Mouse (Mus musculus) heart, embryonic 15.5 days (tissue): ENCODE measurements around the gene Nat14. TPM values are rescaled to one million over a fixed set of nuclear protein-coding genes. Genes with fewer than 3 reads are reported as not detected.
A peak's percentile ranks its signal among the peaks of the same experiment; 100 is the strongest.

ENCODE experiments used
- ATAC-seq: fragments of 200-750 bp; cut with Nextera tagmentation; replicated peaks from 2 replicates; pipeline ENCODE4 v1.8.0; 2017; ENCODE audit warnings: low read depth, moderate TSS enrichment; ENCODE audit not compliant: insufficient number of reproducible peaks, insufficient read depth, low FRiP score
- H3K27ac ChIP-seq: fragments of 300-500 bp; sonication (generic); 2 replicates; pipeline ENCODE4 v1.5.1; 2015; ENCODE audit warnings: mild to moderate bottlenecking, inconsistent platforms
- H3K27me3 ChIP-seq: fragments of 300-500 bp; sonication (generic); 2 replicates; pipeline ENCODE4 v1.6.1; 2015; ENCODE audit warnings: inconsistent platforms
- H3K36me3 ChIP-seq: fragments of 300-500 bp; sonication (generic); 2 replicates; pipeline ENCODE4 v1.6.1; 2015; ENCODE audit warnings: mild to moderate bottlenecking, inconsistent platforms
- H3K4me1 ChIP-seq: fragments of 300-500 bp; sonication (generic); replicated peaks from 2 replicates; pipeline ENCODE4 v1.6.1; 2015; ENCODE audit warnings: inconsistent platforms
- H3K4me2 ChIP-seq: fragments of 300-500 bp; sonication (generic); 2 replicates; pipeline ENCODE4 v1.6.1; 2015; ENCODE audit warnings: inconsistent platforms, mild to moderate bottlenecking, moderate library complexity
- H3K4me3 ChIP-seq: fragments of 300-500 bp; sonication (generic); 2 replicates; pipeline ENCODE4 v1.5.1; 2015; ENCODE audit warnings: mild to moderate bottlenecking, inconsistent platforms
- H3K9ac ChIP-seq: fragments of 300-500 bp; sonication (generic); 2 replicates; pipeline ENCODE4 v1.6.1; 2015; ENCODE audit warnings: mild to moderate bottlenecking, inconsistent platforms
- H3K9me3 ChIP-seq: fragments of 300-500 bp; sonication (generic); replicated peaks from 2 replicates; pipeline ENCODE4 v1.6.1; 2016; ENCODE audit warnings: inconsistent platforms
- WGBS: fragments of 180-500 bp; shearing (Covaris S2); methylation state at CpG from one replicate; pipeline ENCODE4 v1.1.7; 2015; ENCODE audit warnings: mixed read lengths; 5-methylcytosine and 5-hydroxymethylcytosine counted together
- polyA plus RNA-seq: library from polyadenylated mRNA; unstranded; fragments of >200 nt; fragmentation: Nextera tagmentation; extraction: Ambion mirVana; gene quantifications from 2 replicates; pipeline ENCODE4 v1.2.1, GENCODE M21; 2015

The Nat14 gene
- polyA plus RNA-seq, 1 experiment from 2014 or later, result 5.3 TPM

GRCm38 (mm10) chr7:4953815-4954445 is 32.1 kb downstream of the Nat14 start:
- H3K9ac ChIP-seq, result no peak overlapping the region
- no peaks in the 10 kb centered on the region for H3K36me3 ChIP-seq
- WGBS, result 14% methylated on average over 10 of the region's 10 CpGs
- H3K4me1 ChIP-seq, result peaks cover 23% of the 10 kb centered on the region
- no peaks in the 10 kb centered on the region for H3K9me3 ChIP-seq
- peak overlapping the region; percentile 77 for H3K27ac ChIP-seq
- H3K4me2 ChIP-seq, result peak overlapping the region; percentile 9; the same call in 1 of the 2 replicates
- H3K27me3 ChIP-seq, result no peaks in the 10 kb centered on the region
- ATAC-seq, result peak; percentile 68
- no peak overlapping the region for H3K4me3 ChIP-seq

GRCm38 (mm10) chr7:4957361-4957760 is 35.5 kb downstream of the Nat14 start:
- Histone ChIP-seq H3K9ac (no peak overlapping the region), H3K4me3 (no peak overlapping the region), H3K36me3 (no peaks in the 10 kb centered on the region), H3K27me3 (no peaks in the 10 kb centered on the region), H3K4me2 (no peak overlapping the region), H3K4me1 (peaks cover 16% of the 10 kb centered on the region), H3K27ac (no peak overlapping the region), H3K9me3 (no peaks in the 10 kb centered on the region)
- no peak for ATAC-seq
- WGBS, result 68% methylated on average over 10 of the region's 10 CpGs

- ATAC-seq, result no peak
- Histone ChIP-seq H3K4me3 (no peak overlapping the region), H3K27me3 (peaks cover 7% of the 10 kb centered on the region; the same call in 1 of the 2 replicates), H3K9me3 (no peaks in the 10 kb centered on the region), H3K4me2 (no peak overlapping the region), H3K27ac (no peak overlapping the region), H3K9ac (no peak overlapping the region), H3K36me3 (no peaks in the 10 kb centered on the region), H3K4me1 (0 out of 2 replicates have a peak, but pooled peaks cover 3% of the 10 kb centered on the region)
- WGBS, result 67% methylated on average over 5 of the region's 5 CpGs
Measured at GRCm38 (mm10) chr7:4963527-4963926, 41.7 kb downstream of the Nat14 start.

DNA sequence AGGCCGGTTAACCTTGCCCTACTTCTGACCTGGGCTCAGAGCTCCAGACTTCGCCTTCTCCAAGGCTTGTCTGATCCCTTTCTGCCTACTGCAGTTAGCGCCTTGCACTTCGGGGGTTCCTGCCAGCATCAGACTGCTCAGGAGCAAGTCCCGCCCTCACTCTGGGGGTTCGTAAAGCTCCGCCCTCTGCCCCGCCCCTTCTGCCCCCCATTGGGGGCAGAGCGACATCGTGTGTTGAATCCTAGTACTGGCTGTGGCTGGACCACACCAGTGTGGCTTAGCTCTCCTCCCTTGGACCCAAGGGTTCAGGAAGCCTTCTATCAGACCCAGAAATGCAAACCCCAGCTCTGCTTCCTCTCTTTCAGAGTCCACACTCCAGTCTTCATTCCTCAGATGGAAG is 42.4 kb downstream of the Nat14 start, which contains the start of gene Sbk2:
Sbk2 (minus strand) TSS at position 135 of the 400 bp plus-strand sequence.
- no peak within 1 kb of the TSS for H3K27ac ChIP-seq
- no peak within 1 kb of the TSS for H3K9ac ChIP-seq
- 0 out of 2 replicates have a peak, but pooled peaks cover 3% of the 10 kb centered on the region for H3K4me1 ChIP-seq
- H3K9me3 ChIP-seq, result no peaks in the 10 kb centered on the region
- ATAC-seq, result peak; percentile 85
- H3K4me2 ChIP-seq, result peak within 1 kb of the TSS; percentile 43
- no peaks in the 10 kb centered on the region for H3K36me3 ChIP-seq
- H3K27me3 ChIP-seq, result peaks cover 7% of the 10 kb centered on the region; the same call in 1 of the 2 replicates
- WGBS, result 3% methylated on average over 10 of the region's 10 CpGs
- 0 out of 2 replicates have a peak within 1 kb of the TSS, but pooled peaks have one; percentile 2 for H3K4me3 ChIP-seq

- Histone ChIP-seq H3K9me3 (no peaks in the 10 kb centered on the region), H3K4me2 (no peak overlapping the region), H3K27ac (no peak overlapping the region), H3K4me3 (no peak overlapping the region), H3K36me3 (no peaks in the 10 kb centered on the region), H3K9ac (no peak overlapping the region), H3K27me3 (peaks cover 7% of the 10 kb centered on the region; the same call in 1 of the 2 replicates), H3K4me1 (0 out of 2 replicates have a peak, but pooled peaks cover 3% of the 10 kb centered on the region)
- WGBS, result 79% methylated on average over 5 of the region's 5 CpGs
- ATAC-seq, result no peak
Measured at GRCm38 (mm10) chr7:4964988-4965387, 43.2 kb downstream of the Nat14 start.

DNA sequence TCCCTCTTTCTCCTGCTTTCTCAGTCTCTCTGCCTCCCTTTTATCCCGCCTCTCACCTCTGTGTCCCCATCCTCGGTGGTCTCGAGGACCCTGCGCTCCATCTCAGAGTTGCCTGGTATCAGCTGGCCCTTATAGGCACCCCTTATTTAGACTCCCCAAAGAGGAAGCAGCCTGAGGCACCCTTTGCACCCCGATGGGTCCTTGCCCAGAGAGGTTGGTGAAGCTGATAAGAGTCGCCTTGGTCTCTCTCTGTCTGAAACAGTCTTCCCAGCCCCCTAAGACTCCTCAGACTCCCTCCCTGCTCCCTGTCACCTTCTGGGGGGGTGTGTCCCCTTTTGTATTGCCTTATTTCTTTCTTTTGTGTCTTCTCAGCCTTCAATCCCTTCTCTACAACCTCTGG is 49.2 kb downstream of the Nat14 start, which contains the start of gene Sbk3:
Sbk3 (minus strand) TSS at position 101 of the 400 bp plus-strand sequence.
- H3K4me2 ChIP-seq, result 0 out of 2 replicates have a peak within 1 kb of the TSS, but pooled peaks have one; percentile 4
- H3K27ac ChIP-seq, result peak within 1 kb of the TSS; percentile 59
- peaks cover 14% of the 10 kb centered on the region for H3K4me1 ChIP-seq
- no peaks in the 10 kb centered on the region for H3K36me3 ChIP-seq
- H3K4me3 ChIP-seq, result no peak within 1 kb of the TSS
- H3K9ac ChIP-seq, result no peak within 1 kb of the TSS
- H3K9me3 ChIP-seq, result no peaks in the 10 kb centered on the region
- WGBS, result 43% methylated on average over 6 of the region's 6 CpGs
- peaks cover 7% of the 10 kb centered on the region; the same call in 1 of the 2 replicates for H3K27me3 ChIP-seq
- no peak for ATAC-seq

- no peaks in the 10 kb centered on the region for H3K36me3 ChIP-seq
- H3K4me2 ChIP-seq, result 0 out of 2 replicates have a peak overlapping the region, but pooled peaks have one; percentile 4
- no peak overlapping the region for H3K4me3 ChIP-seq
- H3K4me1 ChIP-seq, result peaks cover 14% of the 10 kb centered on the region
- H3K27me3 ChIP-seq, result peaks cover 7% of the 10 kb centered on the region; the same call in 1 of the 2 replicates
- WGBS, result 16% methylated on average over 7 of the region's 7 CpGs
- no peak overlapping the region for H3K9ac ChIP-seq
- H3K27ac ChIP-seq, result peak overlapping the region; percentile 59
- ATAC-seq, result no peak
- no peaks in the 10 kb centered on the region for H3K9me3 ChIP-seq
Measured at GRCm38 (mm10) chr7:4971710-4972109, 49.9 kb downstream of the Nat14 start.

DNA sequence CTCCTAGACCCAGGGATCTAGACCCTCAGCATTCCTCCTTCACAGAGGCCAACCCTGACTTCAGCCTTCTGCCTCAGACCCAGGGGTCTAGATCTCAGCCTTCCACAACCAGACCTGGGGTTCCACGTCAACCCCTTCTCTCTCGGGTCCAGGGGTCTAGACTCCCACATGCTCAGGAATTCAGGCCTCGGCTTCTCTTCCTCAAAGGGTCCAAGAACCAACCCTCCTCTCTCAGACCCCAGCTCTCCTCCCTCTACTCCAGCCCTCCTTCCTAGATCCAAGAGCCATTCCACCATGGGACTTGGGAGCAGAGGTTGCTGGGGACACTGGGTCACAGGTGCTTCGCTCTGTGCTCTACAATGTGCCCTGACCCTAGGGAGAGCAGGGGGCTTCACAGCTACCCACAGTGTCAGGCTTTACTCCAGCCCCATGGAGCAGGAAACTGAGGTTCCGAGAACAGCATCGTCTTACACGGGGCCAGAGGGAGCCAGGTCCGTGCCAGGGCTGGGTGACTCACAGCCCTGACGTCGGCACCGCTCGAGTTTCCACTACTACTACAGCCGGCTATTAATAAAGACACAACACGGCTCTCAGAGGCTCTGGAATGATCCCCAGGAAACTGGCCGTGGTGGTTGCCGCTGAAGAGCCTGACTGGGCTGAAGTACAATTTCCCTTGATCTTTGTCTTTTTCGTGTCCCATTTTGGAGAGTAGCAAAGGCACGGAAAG is 50.7 kb downstream of the Nat14 start:
- no peak overlapping the region for H3K9ac ChIP-seq
- no peak overlapping the region for H3K4me3 ChIP-seq
- H3K36me3 ChIP-seq, result no peaks in the 10 kb centered on the region
- no peak overlapping the region for H3K4me2 ChIP-seq
- no peaks in the 10 kb centered on the region for H3K9me3 ChIP-seq
- H3K4me1 ChIP-seq, result peaks cover 14% of the 10 kb centered on the region
- WGBS, result 39% methylated on average over 18 of the region's 18 CpGs
- peak; percentile 70 for ATAC-seq
- H3K27ac ChIP-seq, result peak overlapping the region; percentile 59
- peaks cover 4% of the 10 kb centered on the region; the same call in 1 of the 2 replicates for H3K27me3 ChIP-seq

Other genes with a start within 250 kb of the Nat14 start
- 71.7 and 81.2 TPM in 2 replicates for gene Hspbp1, start 237.0 kb upstream of the Nat14 start, polyA plus RNA-seq
- 0.79 TPM in 2 replicates for gene Brsk1, start 231.4 kb upstream of the Nat14 start, polyA plus RNA-seq
- gene Tmem150b, start 196.8 kb upstream of the Nat14 start, polyA plus RNA-seq, result 0.11 TPM in 1 of 2 replicates, not detected in the other
- gene Kmt5c, start 181.9 kb upstream of the Nat14 start, polyA plus RNA-seq, result 47.8 and 59.4 TPM in 2 replicates
- gene Cox6b2, start 168.9 kb upstream of the Nat14 start, polyA plus RNA-seq, result 34.9 and 35.6 TPM in 2 replicates
- not detected in 2 replicates for gene Fam71e2, start 150.7 kb upstream of the Nat14 start, polyA plus RNA-seq
- 0.06 TPM in 1 of 2 replicates, not detected in the other for gene Il11, start 139.2 kb upstream of the Nat14 start, polyA plus RNA-seq
- gene Tmem190, start 139.1 kb upstream of the Nat14 start, polyA plus RNA-seq, result 0.25 TPM in 1 of 2 replicates, not detected in the other
- gene Tmem238, start 132.4 kb upstream of the Nat14 start, polyA plus RNA-seq, result 4.2 and 5.0 TPM in 2 replicates
- gene Rpl28, start 129.2 kb upstream of the Nat14 start, polyA plus RNA-seq, result 197 and 209 TPM in 2 replicates
- 283 and 347 TPM in 2 replicates for gene Ube2s, start 109.4 kb upstream of the Nat14 start, polyA plus RNA-seq
- 0.05 and 0.14 TPM in 2 replicates for gene Shisa7, start 77.3 kb upstream of the Nat14 start, polyA plus RNA-seq
- gene Isoc2b, start 51.8 kb upstream of the Nat14 start, polyA plus RNA-seq, result 3.0 and 4.8 TPM in 2 replicates
- gene Isoc2a, start 44.9 kb upstream of the Nat14 start, polyA plus RNA-seq, result 1.3 and 1.6 TPM in 2 replicates
- not detected in 2 replicates for gene Gm36210, start 15.5 kb upstream of the Nat14 start, polyA plus RNA-seq
- 2.1 and 3.0 TPM in 2 replicates for gene Zfp628, start 6.8 kb upstream of the Nat14 start, polyA plus RNA-seq
- gene Ssc5d, start 3.8 kb downstream of the Nat14 start, polyA plus RNA-seq, result 2.6 and 3.3 TPM in 2 replicates
- 4.8 and 5.3 TPM in 2 replicates for gene Sbk2, start 42.4 kb downstream of the Nat14 start, polyA plus RNA-seq
- 0.33 and 0.55 TPM in 2 replicates for gene Sbk3, start 49.1 kb downstream of the Nat14 start, polyA plus RNA-seq
- 22.5 and 26.7 TPM in 2 replicates for gene Zfp579, start 74.1 kb downstream of the Nat14 start, polyA plus RNA-seq
- gene Zfp524, start 92.4 kb downstream of the Nat14 start, polyA plus RNA-seq, result 11.3 and 12.1 TPM in 2 replicates
- 26.2 and 31.4 TPM in 2 replicates for gene Fiz1, start 92.7 kb downstream of the Nat14 start, polyA plus RNA-seq
- gene Gm44973, start 93.5 kb downstream of the Nat14 start, polyA plus RNA-seq, result 0.78 TPM in 1 of 2 replicates, not detected in the other
- 3.3 and 5.5 TPM in 2 replicates for gene Zfp865, start 98.3 kb downstream of the Nat14 start, polyA plus RNA-seq
- gene Ccdc106, start 98.5 kb downstream of the Nat14 start, polyA plus RNA-seq, result 1.7 and 3.7 TPM in 2 replicates
- not detected in 2 replicates for gene 4632433K11Rik, start 112.1 kb downstream of the Nat14 start, polyA plus RNA-seq
- 5.4 and 6.5 TPM in 2 replicates for gene Zfp784, start 116.4 kb downstream of the Nat14 start, polyA plus RNA-seq
- 14.7 and 17.2 TPM in 2 replicates for gene Zfp580, start 129.5 kb downstream of the Nat14 start, polyA plus RNA-seq
- gene U2af2, start 140.1 kb downstream of the Nat14 start, polyA plus RNA-seq, result 63.0 and 78.8 TPM in 2 replicates
- gene Epn1, start 158.2 kb downstream of the Nat14 start, polyA plus RNA-seq, result 43.1 and 57.0 TPM in 2 replicates
- not detected in 2 replicates for gene Rfpl4, start 194.9 kb downstream of the Nat14 start, polyA plus RNA-seq
- 1.3 and 1.7 TPM in 2 replicates for gene Rasl2-9, start 203.9 kb downstream of the Nat14 start, polyA plus RNA-seq
- not detected in 2 replicates for gene Vmn1r55, start 227.6 kb downstream of the Nat14 start, polyA plus RNA-seq